Mouse (Mus musculus): ENCODE measurements around the gene Rxfp2.

GRCm38 (mm10) chr5:150026509-150027087, 8.1 kb downstream of the Rxfp2 start:
- TF ChIP-seq CTCF (IDR thresholded peaks at IDR 0.05; ENCODE audit: control insufficient read depth, insufficient read depth, insufficient read length) (no peak), FOSL1 (IDR thresholded peaks at IDR 0.05; ENCODE audit: insufficient read depth, low read length, poor library complexity, severe bottlenecking) (no peak)

Data from C2C12 (cell line).